Mouse (Mus musculus): ENCODE measurements at regions not wholly inside any gene's neighbourhood (a gene's known extent, or its start where the extent isn't known, plus 50 kb on each side); places are given as distances from the start of the nearest gene placed in this dataset.

- Histone ChIP-seq H3K27me3 (replicated peaks; ENCODE audit: low read depth, poor library complexity, severe bottlenecking) (no peaks in the 10 kb centered on the region), H3K27ac (replicated peaks) (no peak overlapping the region)
- WGBS: 88% methylated on average over 4 of the region's 4 CpGs
Measured at GRCm38 (mm10) chr10:37367796-37368195, 229.1 kb upstream of the Marcks start.

GRCm38 (mm10) chr10:37364506-37364905 is 225.8 kb upstream of the Marcks start:
- Histone ChIP-seq H3K9me3 (no peaks in the 10 kb centered on the region), H3K4me3 (no peak overlapping the region), H3K27me3 (replicated peaks; ENCODE audit: low read depth, poor library complexity, severe bottlenecking) (no peaks in the 10 kb centered on the region), H3K27ac (replicated peaks) (no peak overlapping the region), H3K4me1 (no peaks in the 10 kb centered on the region; the same call in 1 of the 2 replicates), H3K36me3 (replicated peaks) (no peaks in the 10 kb centered on the region)
- no peak for DNase-seq (ENCODE audit: low spot score)
- 76% methylated on average over 4 of the region's 4 CpGs for WGBS

More at GRCm38 (mm10) chr10:37367796-37368195, 229.1 kb upstream of the Marcks start:
- Histone ChIP-seq H3K9me3 (no peaks in the 10 kb centered on the region), H3K4me1 (no peaks in the 10 kb centered on the region; the same call in 1 of the 2 replicates), H3K36me3 (replicated peaks) (no peaks in the 10 kb centered on the region), H3K4me3 (no peak overlapping the region)
- no peak for DNase-seq (ENCODE audit: low spot score)

- WGBS: 93% methylated on average over 3 of the region's 3 CpGs
- DNase-seq (ENCODE audit: low spot score): no peak
- Histone ChIP-seq H3K36me3 (replicated peaks) (no peaks in the 10 kb centered on the region), H3K9me3 (no peaks in the 10 kb centered on the region), H3K4me1 (peaks cover 23% of the 10 kb centered on the region), H3K4me3 (no peak overlapping the region), H3K27ac (replicated peaks) (no peak overlapping the region), H3K27me3 (replicated peaks; ENCODE audit: low read depth, poor library complexity, severe bottlenecking) (no peaks in the 10 kb centered on the region)
Measured at GRCm38 (mm10) chr10:37360985-37361384, 222.3 kb upstream of the Marcks start.

- Histone ChIP-seq H3K9me3 (no peaks in the 10 kb centered on the region), H3K4me3 (no peak overlapping the region), H3K36me3 (replicated peaks) (no peaks in the 10 kb centered on the region), H3K4me1 (peaks cover 23% of the 10 kb centered on the region), H3K27ac (replicated peaks) (peak overlapping the region; percentile 16), H3K27me3 (replicated peaks; ENCODE audit: low read depth, poor library complexity, severe bottlenecking) (no peaks in the 10 kb centered on the region)
- DNase-seq (ENCODE audit: low spot score): no peak
Measured at GRCm38 (mm10) chr10:37358900-37359299, 220.2 kb upstream of the Marcks start.

- DNase-seq (ENCODE audit: low spot score): peak; percentile 33
- WGBS: 57% methylated on average over 5 of the region's 5 CpGs
- H3K27me3 ChIP-seq (replicated peaks; ENCODE audit: low read depth, poor library complexity, severe bottlenecking): no peaks in the 10 kb centered on the region
- H3K27ac ChIP-seq (replicated peaks): peak overlapping the region; percentile 16; the same call in 1 of the 2 replicates
- no peak overlapping the region for H3K4me3 ChIP-seq
- H3K36me3 ChIP-seq (replicated peaks): no peaks in the 10 kb centered on the region
- peaks cover 23% of the 10 kb centered on the region for H3K4me1 ChIP-seq
- H3K9me3 ChIP-seq: no peaks in the 10 kb centered on the region
Measured at GRCm38 (mm10) chr10:37358334-37358733, 219.6 kb upstream of the Marcks start.

GRCm38 (mm10) chr10:37357304-37358060 is 218.8 kb upstream of the Marcks start:
- Histone ChIP-seq H3K9me3 (no peaks in the 10 kb centered on the region), H3K36me3 (replicated peaks) (no peaks in the 10 kb centered on the region), H3K4me3 (no peak overlapping the region), H3K4me1 (peaks cover 23% of the 10 kb centered on the region), H3K27ac (replicated peaks) (peak overlapping the region; percentile 71), H3K27me3 (replicated peaks; ENCODE audit: low read depth, poor library complexity, severe bottlenecking) (no peaks in the 10 kb centered on the region)
- peak; percentile 12 for DNase-seq (ENCODE audit: low spot score)
- 76% methylated on average over 6 of the region's 6 CpGs for WGBS

- WGBS: 88% methylated on average over 1 of the region's 1 CpGs
- Histone ChIP-seq H3K9me3 (no peaks in the 10 kb centered on the region), H3K27me3 (replicated peaks; ENCODE audit: low read depth, poor library complexity, severe bottlenecking) (no peaks in the 10 kb centered on the region), H3K4me3 (no peak overlapping the region), H3K27ac (replicated peaks) (no peak overlapping the region), H3K36me3 (replicated peaks) (no peaks in the 10 kb centered on the region), H3K4me1 (peaks cover 3% of the 10 kb centered on the region; the same call in 1 of the 2 replicates)
- no peak for DNase-seq (ENCODE audit: low spot score)
Measured at GRCm38 (mm10) chr10:37349261-37349660, 210.5 kb upstream of the Marcks start.

GRCm38 (mm10) chr10:37348416-37348815 is 209.7 kb upstream of the Marcks start:
- Histone ChIP-seq H3K4me1 (peaks cover 3% of the 10 kb centered on the region; the same call in 1 of the 2 replicates), H3K27me3 (replicated peaks; ENCODE audit: low read depth, poor library complexity, severe bottlenecking) (no peaks in the 10 kb centered on the region), H3K36me3 (replicated peaks) (no peaks in the 10 kb centered on the region), H3K4me3 (no peak overlapping the region), H3K27ac (replicated peaks) (no peak overlapping the region), H3K9me3 (no peaks in the 10 kb centered on the region)
- no peak for DNase-seq (ENCODE audit: low spot score)
- WGBS: 36% methylated on average over 3 of the region's 3 CpGs

- Histone ChIP-seq H3K4me1 (peaks cover 3% of the 10 kb centered on the region; the same call in 1 of the 2 replicates), H3K36me3 (replicated peaks) (no peaks in the 10 kb centered on the region), H3K9me3 (no peaks in the 10 kb centered on the region), H3K27me3 (replicated peaks; ENCODE audit: low read depth, poor library complexity, severe bottlenecking) (no peaks in the 10 kb centered on the region), H3K27ac (replicated peaks) (no peak overlapping the region), H3K4me3 (no peak overlapping the region)
- no peak for DNase-seq (ENCODE audit: low spot score)
- WGBS: 89% methylated on average over 3 of the region's 3 CpGs
Measured at GRCm38 (mm10) chr10:37347661-37348060, 208.9 kb upstream of the Marcks start.

GRCm38 (mm10) chr10:37342675-37343074 is 204.0 kb upstream of the Marcks start:
- H3K27ac ChIP-seq (replicated peaks): no peak overlapping the region
- H3K4me3 ChIP-seq: no peak overlapping the region
- H3K4me1 ChIP-seq: peaks cover 2% of the 10 kb centered on the region; the same call in 1 of the 2 replicates
- H3K27me3 ChIP-seq (replicated peaks; ENCODE audit: low read depth, poor library complexity, severe bottlenecking): no peaks in the 10 kb centered on the region
- DNase-seq (ENCODE audit: low spot score): no peak
- H3K9me3 ChIP-seq: no peaks in the 10 kb centered on the region
- H3K36me3 ChIP-seq (replicated peaks): no peaks in the 10 kb centered on the region

- WGBS: 89% methylated on average over 3 of the region's 3 CpGs
- Histone ChIP-seq H3K36me3 (replicated peaks) (no peaks in the 10 kb centered on the region), H3K27me3 (replicated peaks; ENCODE audit: low read depth, poor library complexity, severe bottlenecking) (no peaks in the 10 kb centered on the region), H3K9me3 (no peaks in the 10 kb centered on the region), H3K4me1 (peaks cover 13% of the 10 kb centered on the region), H3K27ac (replicated peaks) (no peak overlapping the region), H3K4me3 (no peak overlapping the region)
- DNase-seq (ENCODE audit: low spot score): no peak
Measured at GRCm38 (mm10) chr10:37339658-37340057, 200.9 kb upstream of the Marcks start.

- H3K27ac ChIP-seq (replicated peaks): no peak overlapping the region; the same call in 1 of the 2 replicates
- H3K4me1 ChIP-seq: peaks cover 13% of the 10 kb centered on the region
- no peak for DNase-seq (ENCODE audit: low spot score)
- no peaks in the 10 kb centered on the region for H3K27me3 ChIP-seq (replicated peaks; ENCODE audit: low read depth, poor library complexity, severe bottlenecking)
- no peaks in the 10 kb centered on the region for H3K9me3 ChIP-seq
- H3K4me3 ChIP-seq: no peak overlapping the region
- WGBS: 69% methylated on average over 4 of the region's 4 CpGs
- H3K36me3 ChIP-seq (replicated peaks): no peaks in the 10 kb centered on the region
Measured at GRCm38 (mm10) chr10:37338073-37338912, 199.6 kb upstream of the Marcks start.

All from embryonic facial prominence, embryonic 10.5 days (tissue).